Mouse (Mus musculus) liver, postnatal 0 days (tissue): ENCODE data around the gene Nav2.

Experiments
- CTCF ChIP-seq: sonication (generic); IDR thresholded peaks from 2 replicates; pipeline ENCODE4 v1.5.1; 2016; ENCODE audit warnings: antibody characterized with exemption, low read depth
- EP300 ChIP-seq: IDR thresholded peaks from 2 replicates; pipeline ENCODE4 v1.6.1; 2016; ENCODE audit warnings: antibody characterized with exemption, low read depth, mild to moderate bottlenecking

DNA sequence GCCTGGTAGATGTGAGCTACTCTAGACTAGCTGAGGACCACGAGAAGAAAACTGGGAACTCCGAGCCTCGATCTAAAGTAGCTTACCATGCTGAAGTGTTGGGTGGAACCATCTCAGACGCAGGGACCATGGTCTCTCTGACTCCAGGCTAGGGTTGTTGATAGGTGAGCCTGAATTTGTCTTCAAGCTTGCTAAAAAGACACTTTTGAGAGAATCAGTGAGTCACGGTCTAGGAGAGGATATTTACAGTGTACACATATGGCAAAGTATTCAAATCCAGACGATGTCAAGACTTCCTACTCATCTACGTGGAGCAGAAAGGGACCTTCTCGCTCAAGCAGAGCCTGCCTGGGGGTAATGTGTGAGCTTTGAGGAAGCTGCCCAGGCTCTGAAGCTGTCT is 89.6 kb downstream of the Nav2 start:
- no peak for TF ChIP-seq CTCF
- TF ChIP-seq EP300: no peak
